Mouse (Mus musculus): Measurements from ENCODE around the gene Hspa1b. TPM values are rescaled to one million over a fixed set of nuclear protein-coding genes. Genes with fewer than 3 reads are reported as not detected.
"Not testable (repeated sequence)": the region's sequence is repeated elsewhere in the genome, so short reads cannot be mapped to it uniquely, and the experiment has no call there.

Hspa1b gene
- 0.08 and 0.26 TPM in 2 replicates for polyA plus RNA-seq (2014; fragmentation: Nextera tagmentation; extraction: Ambion mirVana)

DNA sequence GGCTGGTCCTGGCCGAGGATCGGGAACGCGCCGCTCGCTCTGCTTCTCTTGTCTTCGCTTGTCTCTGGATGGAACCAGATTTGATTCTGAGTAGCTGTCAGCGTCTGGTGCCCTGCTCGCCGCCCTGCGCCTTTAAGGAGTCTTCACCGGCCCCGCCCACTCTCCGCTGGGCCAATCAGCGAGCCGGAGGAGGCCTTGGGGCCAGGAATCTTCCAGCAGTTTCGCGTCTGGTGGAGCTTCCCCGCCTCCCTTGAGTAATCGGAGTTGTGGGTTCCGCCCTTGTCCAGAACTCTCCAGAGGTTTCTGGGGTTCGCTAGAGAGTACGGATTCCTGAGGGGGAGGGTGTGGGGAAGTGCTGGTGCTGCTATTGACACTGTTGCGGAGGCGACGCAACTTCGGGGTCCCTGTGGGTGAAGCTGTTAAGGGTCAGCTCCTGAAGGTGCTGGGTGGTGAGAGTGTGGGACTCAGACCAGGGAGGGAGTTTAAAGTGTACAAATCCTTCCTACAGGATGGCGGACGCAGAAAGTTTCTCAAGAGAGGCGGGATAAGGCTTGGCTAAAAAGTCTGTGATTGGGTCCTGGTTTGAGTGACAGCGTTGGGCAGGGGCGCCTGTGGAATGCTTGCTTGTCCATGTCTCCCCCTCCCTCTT lies at the start of gene Hspa1b:
Gene Hspa1b (minus strand): TSS at position 109 of the 649 bp plus-strand sequence.
- Histone ChIP-seq H3K4me2 (peak within 1 kb of the TSS; percentile 77), H3K4me3 (ENCODE audit: low read depth, low read length) (peak within 1 kb of the TSS; percentile 42), H3K9ac (ENCODE audit: low read length) (peak within 1 kb of the TSS; percentile 64), H3K27ac (ENCODE audit: low read depth, low read length) (peak within 1 kb of the TSS; percentile 56; the same call in 1 of the 2 replicates)
- H3K9me3 ChIP-seq (ENCODE audit: control insufficient read depth, low read length); H3K4me1 ChIP-seq (ENCODE audit: control insufficient read depth, insufficient read depth, low read length); H3K27me3 ChIP-seq (ENCODE audit: control insufficient read depth, insufficient read depth, low read length); H3K36me3 ChIP-seq (ENCODE audit: control insufficient read depth, insufficient read depth, low read length): not testable (repeated sequence)
- under 1% methylated on average over 30 of the region's 32 CpGs for WGBS
- DNase-seq (ENCODE audit: low spot score, missing footprints) (peak; percentile 97), ATAC-seq (ENCODE audit: low FRiP score) (peak; percentile 95)

DNA sequence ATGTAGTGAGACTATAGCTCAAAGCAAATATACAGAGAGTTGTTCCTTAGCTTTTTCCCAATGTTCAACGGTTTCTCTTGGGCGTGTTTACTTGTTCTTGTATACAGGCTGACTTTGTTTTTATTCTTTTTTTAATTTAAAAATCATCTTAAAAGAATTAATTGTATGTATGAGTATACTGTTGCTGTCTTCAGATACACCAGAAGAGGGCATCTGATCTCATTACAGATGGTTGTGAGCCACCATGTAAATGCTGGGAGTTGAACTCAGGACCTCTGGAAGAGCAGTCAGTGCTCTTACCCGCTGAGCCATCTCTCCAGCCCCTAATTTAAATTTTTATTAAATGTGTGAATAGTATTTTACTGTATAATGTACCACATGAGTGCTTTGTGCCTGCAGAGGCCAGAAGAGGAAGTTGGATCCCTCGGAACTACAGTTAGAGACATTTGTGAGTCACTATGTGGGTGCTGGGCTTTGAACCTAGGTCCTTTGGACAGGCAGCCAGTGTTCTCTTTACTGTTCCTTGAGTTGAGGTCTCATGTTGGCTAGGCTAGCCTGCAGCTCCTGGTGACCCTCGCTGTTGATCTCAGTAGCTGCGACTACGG lies 48.5 kb upstream of the Hspa1b start:
- no peaks in the 10 kb centered on the region for H3K27me3 ChIP-seq (ENCODE audit: control insufficient read depth, insufficient read depth, low read length)
- H3K36me3 ChIP-seq (ENCODE audit: control insufficient read depth, insufficient read depth, low read length): peaks cover 47% of the 10 kb centered on the region

DNA sequence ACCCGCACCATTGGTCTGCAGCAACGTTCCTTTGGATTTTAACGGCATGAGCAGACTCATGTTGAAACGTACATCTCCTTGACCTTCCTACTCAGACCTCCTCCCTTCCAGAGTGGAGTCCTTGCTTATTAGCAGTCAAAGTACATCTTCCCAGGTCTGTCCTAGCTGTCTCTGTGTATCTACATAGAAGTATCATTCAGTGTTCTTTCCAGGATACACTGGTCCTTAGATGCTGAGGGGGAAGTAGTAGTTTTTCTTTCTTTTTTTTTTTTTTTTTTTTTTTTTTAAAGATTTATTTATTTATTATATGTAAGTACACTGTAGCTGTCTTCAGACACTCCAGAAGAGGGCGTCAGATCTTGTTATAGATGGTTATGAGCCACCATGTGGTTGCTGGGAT lies 46.9 kb upstream of the Hspa1b start:
- DNase-seq (ENCODE audit: low spot score, missing footprints); ATAC-seq (ENCODE audit: low FRiP score); H3K27ac ChIP-seq (ENCODE audit: low read depth, low read length); H3K4me3 ChIP-seq (ENCODE audit: low read depth, low read length); H3K9me3 ChIP-seq (ENCODE audit: control insufficient read depth, low read length); H3K27me3 ChIP-seq (ENCODE audit: control insufficient read depth, insufficient read depth, low read length); H3K9ac ChIP-seq (ENCODE audit: low read length); H3K4me2 ChIP-seq: not testable (repeated sequence)
- peaks cover 16% of the 10 kb centered on the region for H3K4me1 ChIP-seq (ENCODE audit: control insufficient read depth, insufficient read depth, low read length)
- peaks cover 35% of the 10 kb centered on the region for H3K36me3 ChIP-seq (ENCODE audit: control insufficient read depth, insufficient read depth, low read length)
- WGBS: 96% methylated on average over 4 of the region's 5 CpGs

More for the DNA sequence above, 48.5 kb upstream of the Hspa1b start:
- H3K4me1 ChIP-seq (ENCODE audit: control insufficient read depth, insufficient read depth, low read length): peaks cover 6% of the 10 kb centered on the region
- no peak overlapping the region for H3K4me3 ChIP-seq (ENCODE audit: low read depth, low read length)
- H3K9me3 ChIP-seq (ENCODE audit: control insufficient read depth, low read length): no peaks in the 10 kb centered on the region
- H3K27ac ChIP-seq (ENCODE audit: low read depth, low read length): no peak overlapping the region
- DNase-seq (ENCODE audit: low spot score, missing footprints) (no peak), ATAC-seq (ENCODE audit: low FRiP score) (no peak)
- H3K4me2 ChIP-seq: no peak overlapping the region
- WGBS: 95% methylated on average over 7 of the region's 7 CpGs
- no peak overlapping the region for H3K9ac ChIP-seq (ENCODE audit: low read length)

DNA sequence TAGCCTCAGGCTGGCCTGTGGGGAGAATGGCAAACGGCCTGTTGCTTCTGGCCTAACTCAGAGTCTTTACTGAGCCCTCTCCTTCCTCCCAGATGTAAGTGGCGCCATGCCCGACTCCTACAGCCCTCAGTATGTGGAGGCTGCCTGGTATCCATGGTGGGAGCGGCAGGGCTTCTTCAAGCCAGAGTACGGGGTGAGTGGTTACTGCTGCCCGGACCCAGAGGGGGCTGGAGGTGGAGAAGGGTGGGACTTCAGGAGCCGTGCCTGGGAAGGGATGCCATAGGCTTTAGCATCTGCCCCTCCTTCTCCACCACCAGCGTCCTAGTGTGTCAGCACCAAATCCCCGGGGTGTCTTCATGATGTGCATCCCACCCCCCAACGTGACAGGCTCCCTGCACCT lies 46.1 kb upstream of the Hspa1b start:
- Histone ChIP-seq H3K9ac (ENCODE audit: low read length) (no peak overlapping the region), H3K4me2 (no peak overlapping the region)

DNA sequence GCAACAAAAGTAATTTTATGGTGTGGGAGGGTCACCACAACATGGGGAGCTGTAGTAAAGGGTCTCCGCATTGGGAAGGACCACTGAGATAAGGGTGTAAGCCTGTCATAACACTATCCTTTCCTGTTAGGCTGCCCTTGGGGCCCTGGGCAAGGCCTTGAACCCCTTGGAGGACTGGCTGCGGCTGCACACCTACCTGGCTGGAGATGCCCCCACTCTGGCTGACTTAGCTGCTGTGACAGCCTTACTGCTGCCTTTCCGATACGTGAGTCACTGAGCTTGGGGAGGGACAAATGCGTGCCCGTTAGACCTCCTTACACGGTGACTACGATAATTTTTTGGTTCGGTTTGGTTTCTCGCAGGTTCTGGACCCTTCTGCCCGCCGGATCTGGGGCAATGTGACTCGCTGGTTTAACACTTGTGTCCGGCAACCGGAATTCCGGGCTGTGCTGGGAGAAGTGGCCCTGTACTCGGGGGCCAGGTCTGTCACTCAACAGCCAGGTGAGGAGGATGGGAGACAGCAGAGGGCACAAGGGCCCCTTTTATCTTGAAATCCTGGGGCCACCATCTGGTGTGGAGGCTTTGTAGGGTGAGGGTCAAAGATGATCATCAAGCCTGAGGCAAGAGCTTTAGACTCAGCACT lies 45.2 kb upstream of the Hspa1b start:
- H3K27me3 ChIP-seq (ENCODE audit: control insufficient read depth, insufficient read depth, low read length): no peaks in the 10 kb centered on the region
- H3K9me3 ChIP-seq (ENCODE audit: control insufficient read depth, low read length): no peaks in the 10 kb centered on the region
- DNase-seq (ENCODE audit: low spot score, missing footprints) (peak; percentile 61), ATAC-seq (ENCODE audit: low FRiP score) (no peak)
- no peak overlapping the region for H3K4me2 ChIP-seq
- H3K27ac ChIP-seq (ENCODE audit: low read depth, low read length): no peak overlapping the region
- H3K4me3 ChIP-seq (ENCODE audit: low read depth, low read length): no peak overlapping the region
- H3K9ac ChIP-seq (ENCODE audit: low read length): no peak overlapping the region
- peaks cover 26% of the 10 kb centered on the region for H3K36me3 ChIP-seq (ENCODE audit: control insufficient read depth, insufficient read depth, low read length)
- H3K4me1 ChIP-seq (ENCODE audit: control insufficient read depth, insufficient read depth, low read length): peaks cover 22% of the 10 kb centered on the region
- 97% methylated on average over 17 of the region's 17 CpGs for WGBS

More for the DNA sequence above, 46.1 kb upstream of the Hspa1b start:
- WGBS: 96% methylated on average over 10 of the region's 10 CpGs
- H3K36me3 ChIP-seq (ENCODE audit: control insufficient read depth, insufficient read depth, low read length): peaks cover 28% of the 10 kb centered on the region
- H3K4me1 ChIP-seq (ENCODE audit: control insufficient read depth, insufficient read depth, low read length): peaks cover 16% of the 10 kb centered on the region
- H3K27ac ChIP-seq (ENCODE audit: low read depth, low read length): no peak overlapping the region
- DNase-seq (ENCODE audit: low spot score, missing footprints) (no peak), ATAC-seq (ENCODE audit: low FRiP score) (no peak)
- H3K4me3 ChIP-seq (ENCODE audit: low read depth, low read length): no peak overlapping the region
- no peaks in the 10 kb centered on the region for H3K9me3 ChIP-seq (ENCODE audit: control insufficient read depth, low read length)
- no peaks in the 10 kb centered on the region for H3K27me3 ChIP-seq (ENCODE audit: control insufficient read depth, insufficient read depth, low read length)

DNA sequence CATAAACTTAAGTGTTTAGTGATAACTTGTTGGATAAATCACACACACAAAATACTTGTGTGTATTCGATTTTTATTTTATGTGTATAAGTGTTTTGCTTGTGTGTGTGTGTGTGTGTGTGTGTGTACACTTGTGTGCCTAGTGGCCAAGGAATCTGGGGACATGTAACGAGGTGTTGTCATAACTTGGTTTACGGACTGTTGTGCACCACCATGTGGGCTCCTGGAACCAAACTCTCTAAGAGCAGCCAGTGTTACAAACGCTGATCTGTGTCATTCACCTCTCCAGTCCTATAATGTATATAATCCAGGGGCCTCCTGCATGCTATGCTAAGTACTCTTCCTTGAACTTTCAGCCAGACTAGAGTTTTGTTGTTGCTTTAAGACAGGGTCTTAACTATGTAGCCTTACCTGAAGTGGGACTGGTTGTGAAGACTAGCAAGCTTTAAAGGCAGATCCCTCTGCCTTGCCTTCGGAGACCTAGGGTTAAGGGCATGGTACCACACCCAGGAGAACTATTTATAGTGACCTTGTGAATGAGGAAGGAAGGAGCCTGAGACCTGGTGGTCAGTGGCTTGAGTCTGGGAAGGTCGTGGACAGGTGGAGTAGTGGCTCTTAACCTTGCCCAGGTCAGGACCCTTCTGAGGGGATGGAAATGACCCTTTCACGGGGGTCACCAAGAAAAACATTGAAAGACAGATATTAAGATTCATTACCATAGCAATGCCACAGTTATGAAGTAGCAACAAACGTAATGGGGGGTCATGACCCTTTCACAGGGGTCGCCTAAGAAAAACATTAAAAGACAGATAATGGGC lies 44.2 kb upstream of the Hspa1b start:
- H3K9ac ChIP-seq (ENCODE audit: low read length): peak overlapping the region; percentile 96
- no peak overlapping the region for H3K27ac ChIP-seq (ENCODE audit: low read depth, low read length)
- peaks cover 25% of the 10 kb centered on the region for H3K4me1 ChIP-seq (ENCODE audit: control insufficient read depth, insufficient read depth, low read length)
- H3K9me3 ChIP-seq (ENCODE audit: control insufficient read depth, low read length): no peaks in the 10 kb centered on the region
- H3K4me3 ChIP-seq (ENCODE audit: low read depth, low read length): peak overlapping the region; percentile 5; the same call in 1 of the 2 replicates
- 80% methylated on average over 9 of the region's 9 CpGs for WGBS
- H3K27me3 ChIP-seq (ENCODE audit: control insufficient read depth, insufficient read depth, low read length): no peaks in the 10 kb centered on the region
- peaks cover 24% of the 10 kb centered on the region for H3K36me3 ChIP-seq (ENCODE audit: control insufficient read depth, insufficient read depth, low read length)
- no peak for ATAC-seq (ENCODE audit: low FRiP score)
- H3K4me2 ChIP-seq: peak overlapping the region; percentile 97
- peak; percentile 83 for DNase-seq (ENCODE audit: low spot score, missing footprints)

DNA sequence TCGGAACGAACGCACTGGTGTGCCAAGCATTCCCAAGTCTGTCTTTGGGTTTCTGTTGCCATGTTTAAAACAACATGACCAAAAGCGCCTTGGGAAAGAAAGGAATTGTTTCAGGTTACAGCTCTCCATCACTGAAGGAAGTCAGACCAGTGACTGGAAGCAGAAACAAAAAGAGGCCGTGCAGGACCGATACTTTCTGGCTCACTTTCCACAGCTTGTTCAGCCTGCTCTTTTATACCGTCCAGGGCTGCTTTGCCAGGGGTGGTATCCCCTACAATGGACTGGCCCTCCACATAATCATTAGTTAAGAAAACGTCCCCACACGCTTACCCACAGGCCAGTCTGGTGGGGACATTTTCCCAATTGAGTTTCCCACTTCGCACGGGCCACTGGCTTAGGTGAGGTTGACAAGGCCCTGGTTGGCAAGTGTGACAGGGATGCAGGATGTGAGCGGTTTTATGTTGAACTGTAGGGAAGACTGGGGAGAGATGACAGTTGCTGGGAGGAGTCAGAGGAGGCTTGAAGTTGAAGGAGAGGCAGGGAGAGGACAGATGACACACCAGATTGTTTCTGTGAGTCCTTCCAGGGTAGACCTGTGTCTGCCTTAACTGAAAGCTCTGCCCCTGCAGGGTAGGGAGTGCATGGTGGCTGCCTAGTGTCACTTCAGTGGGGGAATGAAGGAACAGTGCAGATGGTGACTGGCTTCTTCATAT lies 43.3 kb upstream of the Hspa1b start:
- H3K36me3 ChIP-seq (ENCODE audit: control insufficient read depth, insufficient read depth, low read length): peaks cover 21% of the 10 kb centered on the region
- DNase-seq (ENCODE audit: low spot score, missing footprints) (peak; percentile 84), ATAC-seq (ENCODE audit: low FRiP score) (no peak)
- no peaks in the 10 kb centered on the region for H3K27me3 ChIP-seq (ENCODE audit: control insufficient read depth, insufficient read depth, low read length)
- H3K4me1 ChIP-seq (ENCODE audit: control insufficient read depth, insufficient read depth, low read length): peaks cover 25% of the 10 kb centered on the region
- H3K9me3 ChIP-seq (ENCODE audit: control insufficient read depth, low read length): no peaks in the 10 kb centered on the region
- H3K27ac ChIP-seq (ENCODE audit: low read depth, low read length): no peak overlapping the region
- peak overlapping the region; percentile 87 for H3K4me3 ChIP-seq (ENCODE audit: low read depth, low read length)
- H3K4me2 ChIP-seq: peak overlapping the region; percentile 97
- WGBS: 12% methylated on average over 12 of the region's 12 CpGs
- H3K9ac ChIP-seq (ENCODE audit: low read length): peak overlapping the region; percentile 96

DNA sequence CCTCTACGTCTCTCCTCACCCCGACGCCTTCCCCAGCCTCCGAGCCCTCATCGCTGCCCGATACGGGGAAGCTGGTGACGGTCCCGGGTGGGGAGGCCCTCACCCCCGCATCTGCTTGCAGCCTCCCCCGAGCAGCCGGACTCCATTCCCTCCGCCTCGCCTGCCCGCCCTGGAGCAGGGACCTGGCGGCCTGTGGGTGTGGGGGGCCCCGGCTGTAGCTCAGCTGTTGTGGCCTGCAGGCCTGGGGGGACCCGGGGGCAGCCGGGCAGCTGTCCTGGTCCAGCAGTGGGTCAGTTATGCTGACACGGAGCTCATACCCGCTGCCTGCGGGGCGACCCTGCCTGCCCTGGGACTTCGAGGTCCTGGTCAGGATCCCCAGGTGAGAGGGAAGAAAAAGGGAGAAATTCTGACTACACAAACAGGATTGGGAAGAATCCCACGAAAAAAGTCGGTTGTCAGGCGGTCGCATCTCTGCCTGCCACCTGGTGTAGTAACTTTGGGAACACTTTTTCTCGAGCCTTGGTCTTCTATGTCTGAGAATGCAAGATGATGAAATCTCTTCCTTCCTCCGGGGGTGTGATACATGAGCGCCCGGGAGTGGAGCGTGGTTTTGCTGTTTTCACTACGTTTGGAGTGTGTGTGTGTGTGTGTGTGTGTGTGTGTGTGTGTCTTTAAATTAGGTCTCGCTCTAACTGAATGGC lies 42.6 kb upstream of the Hspa1b start:
- Histone ChIP-seq H3K9ac (ENCODE audit: low read length) (peak overlapping the region; percentile 96), H3K27me3 (ENCODE audit: control insufficient read depth, insufficient read depth, low read length) (no peaks in the 10 kb centered on the region), H3K4me2 (peak overlapping the region; percentile 97), H3K36me3 (ENCODE audit: control insufficient read depth, insufficient read depth, low read length) (peaks cover 20% of the 10 kb centered on the region), H3K4me1 (ENCODE audit: control insufficient read depth, insufficient read depth, low read length) (peaks cover 25% of the 10 kb centered on the region), H3K9me3 (ENCODE audit: control insufficient read depth, low read length) (no peaks in the 10 kb centered on the region), H3K4me3 (ENCODE audit: low read depth, low read length) (peak overlapping the region; percentile 87), H3K27ac (ENCODE audit: low read depth, low read length) (peak overlapping the region; percentile 91)
- ATAC-seq (ENCODE audit: low FRiP score) (no peak; the same call in 1 of the 2 replicates), DNase-seq (ENCODE audit: low spot score, missing footprints) (peak; percentile 90)
- WGBS: under 1% methylated on average over 35 of the region's 35 CpGs

Measured in midbrain, embryonic 11.5 days (tissue).